Mouse (Mus musculus) retina, adult 2 months (tissue): ENCODE results near the gene Lgals2.
"Not testable (repeated sequence)": the region's sequence is repeated elsewhere in the genome, so short reads cannot be mapped to it uniquely, and the experiment has no call there.

Source experiments
- DNase-seq: peaks from one replicate; pipeline ENCODE4 v3.0.0-alpha.2; 2012; ENCODE audit warnings: low read depth, low spot score

Gene Lgals2

GRCm38 (mm10) chr15:78874989-78875388 lies 19.7 kb upstream of the Lgals2 start:
- DNase-seq: no peak

GRCm38 (mm10) chr15:78873803-78874435 lies 18.6 kb upstream of the Lgals2 start:
- no peak for DNase-seq

DNA sequence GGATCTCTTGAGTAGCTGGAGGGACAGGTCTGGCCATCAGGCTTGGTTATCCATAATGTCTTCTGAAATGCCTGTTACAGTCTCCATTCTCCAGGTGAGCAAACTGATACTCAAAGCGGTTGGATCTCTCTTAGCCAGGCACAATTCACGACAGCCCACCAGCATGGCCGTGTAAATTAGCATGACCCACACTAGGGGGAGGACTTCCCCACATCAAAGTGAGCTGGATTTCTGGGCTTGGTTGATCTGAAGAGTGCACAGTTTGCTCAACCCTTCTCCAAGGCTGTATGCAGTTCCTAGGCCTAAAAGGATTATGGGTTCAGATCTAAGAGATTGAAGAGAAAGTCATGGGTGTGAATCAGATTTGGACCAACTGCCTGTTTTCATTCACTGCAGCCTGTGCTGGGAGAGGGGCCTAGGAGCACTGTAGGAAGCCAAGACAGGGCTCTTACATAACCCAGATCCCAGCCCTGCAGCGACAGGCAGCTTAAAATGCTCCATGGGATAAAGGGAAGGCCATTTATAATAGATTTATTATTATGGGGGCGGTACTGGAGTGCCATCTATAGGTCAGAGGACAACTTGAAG lies 16.8 kb upstream of the Lgals2 start:
- no peak for DNase-seq

GRCm38 (mm10) chr15:78869775-78870174 lies 14.4 kb upstream of the Lgals2 start:
- no peak for DNase-seq

DNA sequence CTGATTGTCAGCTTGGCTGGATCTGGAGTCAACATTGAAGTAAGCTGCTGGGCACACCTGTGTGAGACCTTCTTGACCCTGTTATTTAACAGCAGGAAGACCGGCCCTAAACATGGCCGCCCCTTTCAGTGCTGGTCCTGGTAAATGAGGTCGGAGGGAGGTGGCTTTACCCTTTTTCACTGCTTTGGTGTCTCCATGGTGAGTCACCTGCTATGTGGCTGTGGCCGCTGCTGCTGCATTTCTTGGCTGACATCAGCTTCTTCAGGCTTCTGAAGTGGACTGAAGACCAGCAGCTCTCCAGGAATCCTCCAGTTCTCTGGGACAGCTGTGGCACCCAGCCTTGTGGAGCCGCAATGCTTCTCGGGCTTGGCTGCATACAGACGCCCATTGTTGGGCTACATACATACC lies 13.5 kb upstream of the Lgals2 start:
- DNase-seq: no peak

DNA sequence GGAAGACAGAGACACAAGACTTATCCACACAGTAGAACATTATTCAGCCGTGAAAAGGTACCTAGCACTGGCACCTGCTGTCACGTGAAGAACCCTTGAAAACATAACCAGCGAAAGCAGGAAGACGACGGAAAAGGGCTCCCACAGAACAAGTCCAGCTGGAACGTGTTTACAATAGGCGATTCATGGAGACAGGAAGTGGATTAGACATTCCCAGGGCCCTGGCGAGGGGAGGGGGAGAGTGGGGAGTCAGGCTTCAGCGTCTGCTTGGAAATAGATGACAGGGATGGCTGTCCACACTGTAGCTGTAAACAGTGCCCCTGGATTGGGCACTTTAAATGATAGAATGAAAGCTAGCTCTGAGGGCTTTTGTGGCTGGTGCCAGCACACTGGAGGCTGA lies 13.1 kb upstream of the Lgals2 start:
- no peak for DNase-seq

DNA sequence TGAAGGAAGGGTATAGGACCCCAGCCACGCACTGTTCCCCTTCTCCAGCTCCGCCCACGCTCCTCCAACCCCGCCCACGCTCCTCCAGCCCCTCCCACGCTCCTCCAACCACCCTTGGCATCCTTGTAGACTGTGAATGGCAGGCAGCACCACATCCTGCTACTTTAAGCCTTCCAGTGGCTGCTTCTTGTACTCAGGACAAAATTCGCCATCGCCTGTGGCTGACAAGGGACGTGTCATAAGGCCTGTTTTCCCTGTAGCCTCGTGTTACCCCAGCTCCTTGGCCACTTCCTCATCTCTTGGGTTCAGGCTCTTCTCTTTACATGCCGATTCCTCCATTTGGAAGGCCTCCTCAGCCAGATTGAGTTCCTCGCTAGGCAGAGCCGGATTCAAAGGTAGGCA lies 8.5 kb upstream of the Lgals2 start:
- DNase-seq: no peak

GRCm38 (mm10) chr15:78863154-78863553 lies 7.8 kb upstream of the Lgals2 start:
- DNase-seq: no peak

DNA sequence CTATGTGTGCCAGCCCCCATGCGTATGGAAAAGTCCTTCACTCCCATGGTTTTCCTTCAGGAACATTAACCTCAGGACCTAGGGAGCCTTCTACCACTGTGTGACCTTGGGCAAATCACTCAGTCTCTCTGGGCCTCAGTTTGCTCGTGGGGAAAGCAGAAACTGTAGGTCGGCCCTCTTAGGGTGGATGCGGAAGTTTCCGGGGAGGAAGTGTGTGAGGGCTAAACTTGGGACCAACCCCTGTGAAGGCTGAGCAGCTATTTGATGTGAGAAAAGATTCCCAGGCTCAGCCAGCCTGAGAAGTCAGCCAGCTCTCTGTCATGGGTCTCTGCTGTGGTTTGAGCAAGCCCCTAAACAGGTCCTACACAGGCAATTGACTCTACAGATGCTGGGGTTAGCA lies 7.0 kb upstream of the Lgals2 start:
- no peak for DNase-seq

- no peak for DNase-seq
Observed at GRCm38 (mm10) chr15:78859714-78860113, 4.4 kb upstream of the Lgals2 start.

- no peak for DNase-seq
Observed at GRCm38 (mm10) chr15:78859311-78859710, 4.0 kb upstream of the Lgals2 start.

- no peak for DNase-seq
Observed at GRCm38 (mm10) chr15:78857009-78857408, 1.7 kb upstream of the Lgals2 start.

GRCm38 (mm10) chr15:78851505-78852153 lies 3.7 kb downstream of the Lgals2 start:
- DNase-seq: peak; percentile 62

DNA sequence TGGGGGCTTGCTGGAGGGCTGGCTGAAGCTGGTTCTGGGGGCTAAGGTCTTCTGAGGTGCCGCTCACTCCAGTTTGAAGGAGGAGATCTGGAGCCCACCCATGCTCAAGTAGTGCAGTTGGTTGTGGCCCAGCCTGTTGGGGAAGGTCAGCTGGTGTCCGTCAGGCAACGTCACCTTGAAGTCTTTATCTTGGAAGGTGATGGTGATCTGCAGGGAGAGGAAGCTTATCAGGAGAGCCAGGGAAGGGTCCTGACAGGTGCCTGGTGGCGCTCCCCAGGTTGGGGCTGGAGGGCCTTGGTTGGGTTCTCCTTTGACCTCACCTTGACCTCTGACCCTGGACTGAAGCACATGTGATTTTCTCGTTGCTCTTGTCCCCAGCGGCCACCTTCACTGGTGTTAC lies 4.4 kb downstream of the Lgals2 start:
- no peak for DNase-seq

DNA sequence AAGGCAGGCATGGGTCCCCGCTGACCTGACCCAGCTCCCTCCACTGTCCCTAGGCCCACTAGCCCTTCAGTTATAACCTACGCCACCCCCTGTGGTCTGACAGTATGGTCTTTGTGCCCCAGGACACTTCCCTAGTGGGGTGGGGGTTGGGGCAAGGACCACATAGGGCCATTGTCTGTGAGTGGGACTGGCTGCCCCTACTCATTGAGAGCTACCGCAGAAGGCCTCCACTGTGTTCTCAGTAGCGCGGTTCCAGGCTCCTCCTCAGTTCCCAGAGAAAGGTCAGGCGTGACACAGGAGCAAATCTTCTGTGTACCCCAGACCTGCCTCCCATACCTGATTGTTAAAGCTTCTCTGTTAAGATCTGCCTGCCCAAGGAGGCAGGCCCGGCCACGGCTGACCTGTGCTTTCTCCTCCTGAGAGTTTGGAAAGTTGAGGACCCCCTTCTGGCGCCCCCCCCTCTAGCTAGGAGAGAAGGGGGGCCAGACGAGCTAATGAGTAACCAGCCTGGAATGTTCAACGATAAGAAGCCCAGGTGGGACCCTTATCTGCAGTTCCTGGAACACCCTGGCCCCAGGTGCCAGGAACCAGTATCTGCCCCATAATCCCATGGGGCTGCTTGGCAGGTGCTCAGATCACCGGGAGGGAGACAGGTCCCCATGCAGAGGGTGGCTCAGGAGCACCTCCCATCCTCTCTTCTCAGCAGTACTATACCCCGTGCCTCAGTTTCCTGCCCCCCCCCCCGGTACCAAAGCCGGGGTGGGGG lies 5.1 kb downstream of the Lgals2 start:
- DNase-seq: no peak

DNA sequence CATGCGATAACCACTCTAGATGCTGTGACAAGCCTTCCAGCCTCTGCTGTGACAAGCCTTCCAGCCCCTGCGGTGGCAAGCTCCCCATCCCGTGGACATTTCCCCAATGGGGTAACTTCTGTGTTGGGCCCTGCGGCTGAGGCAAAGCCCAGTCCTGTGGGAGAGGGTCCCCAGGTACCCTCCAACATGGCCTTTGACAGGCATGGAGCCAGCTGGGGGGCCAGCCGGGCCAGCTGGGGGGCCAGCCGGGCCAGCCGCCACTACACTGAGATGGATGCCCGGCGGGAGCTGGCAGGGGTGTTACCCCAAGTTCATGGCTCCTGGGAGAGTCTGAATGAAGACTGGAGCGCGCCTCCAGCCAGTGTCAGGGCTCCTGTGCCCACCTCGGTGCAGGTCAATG lies 5.8 kb downstream of the Lgals2 start:
- DNase-seq: no peak

GRCm38 (mm10) chr15:78848467-78848866 lies 6.9 kb downstream of the Lgals2 start:
- DNase-seq: peak; percentile 40

DNA sequence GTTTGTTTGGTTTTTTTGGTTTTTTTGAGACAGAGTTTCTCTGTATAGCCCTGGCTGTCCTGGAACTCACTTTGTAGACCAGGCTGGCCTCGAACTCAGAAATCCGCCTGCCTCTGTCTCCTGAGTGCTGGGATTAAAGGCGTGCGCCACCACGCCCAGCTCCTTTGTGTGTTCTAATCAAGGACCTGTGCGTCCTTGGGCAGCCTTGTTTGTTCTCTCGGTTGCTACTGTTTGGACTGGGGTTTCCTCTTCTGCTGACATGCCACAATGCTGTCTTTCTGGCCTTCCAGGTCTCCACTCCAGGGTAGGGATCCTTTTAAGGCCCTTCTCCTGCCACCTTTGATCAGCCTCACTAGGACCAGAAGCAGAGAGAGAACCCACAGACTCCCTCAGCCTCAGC lies 8.5 kb downstream of the Lgals2 start:
- not testable (repeated sequence) for DNase-seq

DNA sequence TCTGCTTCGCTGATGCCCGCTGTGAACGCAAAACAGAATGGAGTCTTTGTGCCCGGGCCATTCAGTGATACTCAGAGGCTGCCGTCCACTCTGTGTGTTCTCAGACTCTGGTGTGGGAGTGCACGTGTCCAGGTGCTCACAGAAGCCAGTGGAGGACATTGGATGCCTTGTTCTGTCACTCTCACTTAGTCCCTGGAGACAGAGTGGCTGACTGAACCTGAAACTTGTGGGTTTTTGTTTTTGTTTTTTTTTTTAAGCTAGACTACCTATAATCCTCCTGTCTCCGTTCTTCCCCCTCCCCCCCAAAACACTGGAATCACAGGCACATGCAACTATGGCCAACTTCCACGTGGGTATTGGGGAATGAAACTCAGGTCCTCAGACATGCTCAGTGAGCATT lies 9.0 kb downstream of the Lgals2 start:
- DNase-seq: no peak

DNA sequence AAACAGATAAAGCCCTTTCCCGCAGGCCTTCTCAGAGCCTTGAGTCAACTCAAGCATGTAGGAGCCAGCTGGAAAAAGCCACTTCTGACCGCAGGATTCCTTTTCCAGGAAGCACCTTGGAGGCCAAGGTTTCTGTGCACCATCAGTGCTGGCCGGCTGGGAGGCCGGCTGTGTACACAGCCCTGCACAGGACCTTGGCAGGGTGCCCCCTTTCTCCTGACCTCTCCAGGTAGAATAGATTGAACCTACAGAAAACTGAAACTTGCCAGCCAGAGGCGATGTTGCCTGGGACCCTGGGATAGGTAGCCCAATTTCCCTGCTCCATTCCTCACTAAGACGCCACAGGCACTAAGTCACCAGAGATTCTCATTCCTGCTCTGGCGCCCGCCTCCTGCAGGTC lies 9.5 kb downstream of the Lgals2 start:
- DNase-seq: no peak

- DNase-seq: no peak
Observed at GRCm38 (mm10) chr15:78845321-78845720, 10.0 kb downstream of the Lgals2 start.

DNA sequence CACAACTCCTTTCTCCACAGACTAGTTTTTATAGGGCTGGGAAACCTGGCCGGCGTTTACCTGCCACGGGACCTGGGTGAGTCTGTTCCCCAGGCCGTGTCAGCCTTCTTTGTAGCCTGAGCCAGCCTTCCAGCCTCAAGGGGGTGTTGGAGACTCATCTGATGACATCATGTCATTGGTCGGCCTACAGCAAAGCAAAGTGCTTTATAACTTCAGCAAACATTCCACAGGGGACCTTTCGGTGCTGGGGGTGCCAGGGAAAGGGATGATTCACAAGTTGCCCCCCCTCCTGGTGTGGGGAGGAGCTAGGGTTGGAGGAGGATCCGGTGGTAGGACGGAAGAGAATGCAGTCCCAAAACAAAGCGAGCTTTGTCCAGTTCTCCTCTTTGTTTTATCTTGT lies 10.5 kb downstream of the Lgals2 start:
- DNase-seq: no peak
